Mouse (Mus musculus) neural tube, embryonic 15.5 days (tissue): Measurements from ENCODE around the gene L3mbtl3. TPM values are rescaled to one million over a fixed set of nuclear protein-coding genes. Genes with fewer than 3 reads are reported as not detected.

ENCODE experiments used
- ATAC-seq: fragments of 200-750 bp; cut with Nextera tagmentation; 2 replicates; pipeline ENCODE4 v1.8.0; 2017; ENCODE audit warnings: mild to moderate bottlenecking, moderate TSS enrichment, moderate library complexity; ENCODE audit not compliant: low FRiP score
- H3K27ac ChIP-seq: fragments of 300-500 bp; sonication (generic); replicated peaks from 2 replicates; pipeline ENCODE4 v1.5.1; 2015; ENCODE audit warnings: mild to moderate bottlenecking, inconsistent platforms
- H3K27me3 ChIP-seq: fragments of 300-500 bp; sonication (generic); replicated peaks from 2 replicates; pipeline ENCODE4 v1.6.1; 2015; ENCODE audit warnings: inconsistent platforms
- H3K36me3 ChIP-seq: fragments of 300-500 bp; sonication (generic); 2 replicates; pipeline ENCODE4 v1.6.1; 2015; ENCODE audit warnings: inconsistent platforms
- H3K4me1 ChIP-seq: fragments of 300-500 bp; sonication (generic); 2 replicates; pipeline ENCODE4 v1.6.1; 2015; ENCODE audit warnings: inconsistent platforms
- H3K4me2 ChIP-seq: fragments of 300-500 bp; sonication (generic); 2 replicates; pipeline ENCODE4 v1.6.1; 2015; ENCODE audit warnings: inconsistent platforms, mild to moderate bottlenecking, moderate library complexity
- H3K4me3 ChIP-seq: fragments of 300-500 bp; sonication (generic); replicated peaks from 2 replicates; pipeline ENCODE4 v1.5.1; 2015; ENCODE audit warnings: mild to moderate bottlenecking, inconsistent platforms
- H3K9ac ChIP-seq: fragments of 300-500 bp; sonication (generic); replicated peaks from 2 replicates; pipeline ENCODE4 v1.6.1; 2015; ENCODE audit warnings: mild to moderate bottlenecking, inconsistent platforms
- H3K9me3 ChIP-seq: fragments of 300-500 bp; sonication (generic); replicated peaks from 2 replicates; pipeline ENCODE4 v1.6.1; 2016; ENCODE audit warnings: inconsistent platforms
- WGBS: fragments of 180-500 bp; shearing (Covaris S2); methylation state at CpG from one replicate; pipeline ENCODE4 v1.1.7; 2015; ENCODE audit warnings: mixed read lengths; 5-methylcytosine and 5-hydroxymethylcytosine counted together
- polyA plus RNA-seq: library from polyadenylated mRNA; unstranded; fragments of >200 nt; fragmentation: Nextera tagmentation; extraction: Ambion mirVana; gene quantifications from 2 replicates; pipeline ENCODE4 v1.2.1, GENCODE M21; 2015

Gene L3mbtl3
- polyA plus RNA-seq, 1 experiment from 2014 or later: 21.1 TPM

DNA sequence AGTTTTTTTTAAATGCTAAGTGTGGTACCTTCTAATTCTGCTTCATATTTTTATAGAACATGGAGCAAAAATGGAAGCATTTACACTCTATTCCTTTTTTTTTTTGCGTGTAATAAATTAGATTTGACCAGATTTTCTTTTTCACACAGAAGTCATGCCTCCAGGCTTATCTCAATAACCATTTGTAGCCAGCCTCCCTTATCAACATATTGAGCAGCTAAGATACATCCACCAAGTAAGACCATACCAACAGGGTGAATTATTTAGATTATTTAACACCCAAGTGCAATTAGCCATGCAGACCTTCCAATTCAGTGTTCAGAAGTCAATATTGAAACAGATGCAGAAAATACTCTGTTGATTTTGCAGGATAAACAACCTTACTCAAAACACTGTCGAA, 10.8 kb downstream of the L3mbtl3 start:
- Histone ChIP-seq H3K9me3 (no peaks in the 10 kb centered on the region), H3K36me3 (no peaks in the 10 kb centered on the region), H3K4me3 (no peak overlapping the region), H3K27me3 (no peaks in the 10 kb centered on the region), H3K4me2 (no peak overlapping the region), H3K27ac (no peak overlapping the region), H3K4me1 (peaks cover 6% of the 10 kb centered on the region; the same call in 1 of the 2 replicates), H3K9ac (no peak overlapping the region)
- 94% methylated on average over 2 of the region's 2 CpGs for WGBS
- ATAC-seq: no peak

DNA sequence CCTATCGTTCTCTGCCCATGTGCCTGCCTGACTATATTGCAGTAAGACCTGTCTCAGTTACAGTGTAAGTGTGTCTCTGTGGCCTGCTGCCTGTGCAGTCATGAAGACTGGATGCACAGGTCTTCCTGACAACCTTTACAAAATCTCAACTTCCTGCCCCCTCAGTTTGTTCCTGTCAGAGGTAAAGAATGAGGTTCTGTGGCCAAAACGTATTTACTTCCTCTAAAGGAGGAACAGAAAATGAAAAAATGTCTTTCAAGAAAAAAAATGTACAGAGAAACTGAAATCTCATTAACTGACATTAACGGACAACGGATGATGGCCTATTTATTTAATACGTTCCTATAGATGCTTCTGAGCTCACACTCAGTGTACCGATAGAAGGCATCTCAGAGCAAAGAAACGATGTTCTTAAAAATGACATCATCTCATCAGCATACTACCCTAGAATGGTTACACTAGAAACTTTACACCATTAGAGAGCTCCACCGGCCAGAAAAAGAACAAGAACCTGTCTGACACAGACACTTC, 11.4 kb downstream of the L3mbtl3 start:
- H3K27me3 ChIP-seq: no peaks in the 10 kb centered on the region
- ATAC-seq: no peak
- no peak overlapping the region for H3K9ac ChIP-seq
- no peaks in the 10 kb centered on the region for H3K36me3 ChIP-seq
- H3K4me3 ChIP-seq: no peak overlapping the region
- WGBS: 85% methylated on average over 8 of the region's 8 CpGs
- H3K27ac ChIP-seq: no peak overlapping the region
- no peaks in the 10 kb centered on the region for H3K9me3 ChIP-seq
- H3K4me2 ChIP-seq: no peak overlapping the region
- H3K4me1 ChIP-seq: peaks cover 6% of the 10 kb centered on the region; the same call in 1 of the 2 replicates

DNA sequence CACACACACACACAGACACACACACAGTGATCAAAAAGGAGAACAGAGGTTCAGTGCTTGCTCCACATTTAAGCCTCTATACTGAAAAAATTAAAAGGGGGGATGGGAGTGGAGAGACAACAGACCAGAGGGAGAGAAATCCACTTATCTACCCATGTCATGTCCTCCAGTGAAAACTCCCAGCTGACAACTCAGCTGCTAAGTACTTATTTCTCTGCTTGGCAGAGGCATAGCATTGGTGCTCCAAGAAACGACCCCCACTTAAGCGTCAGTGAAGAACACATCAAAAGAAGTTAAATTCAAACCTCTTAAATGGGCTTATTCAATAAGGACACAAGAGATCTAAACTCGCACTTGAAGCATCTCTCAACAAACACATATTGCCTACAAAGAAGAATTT, 12.2 kb downstream of the L3mbtl3 start:
- Histone ChIP-seq H3K9ac (no peak overlapping the region), H3K27me3 (no peaks in the 10 kb centered on the region), H3K9me3 (no peaks in the 10 kb centered on the region), H3K27ac (no peak overlapping the region), H3K4me2 (no peak overlapping the region), H3K36me3 (no peaks in the 10 kb centered on the region), H3K4me1 (peaks cover 6% of the 10 kb centered on the region; the same call in 1 of the 2 replicates), H3K4me3 (no peak overlapping the region)
- WGBS: 59% methylated on average over 3 of the region's 3 CpGs
- ATAC-seq: no peak

DNA sequence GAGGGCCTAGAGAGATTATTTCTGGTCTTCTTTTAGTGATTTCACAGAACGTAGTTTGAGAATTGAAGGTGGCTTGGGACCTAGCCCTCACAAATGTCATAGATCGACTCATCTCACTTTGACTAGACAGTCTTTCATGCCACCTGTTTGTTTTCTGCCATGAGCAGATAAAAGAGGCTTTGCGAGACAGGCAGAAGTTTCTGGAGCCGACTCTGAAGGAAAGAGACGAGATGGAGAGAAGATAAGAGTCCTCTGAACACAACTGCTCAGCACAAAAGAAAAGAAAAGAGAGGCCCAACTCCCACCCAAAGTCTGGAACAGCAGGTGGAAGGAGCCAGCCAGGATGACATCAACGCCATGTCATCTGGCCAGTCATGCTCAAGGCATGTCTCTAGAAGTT, 17.0 kb downstream of the L3mbtl3 start:
- H3K9me3 ChIP-seq: 0 out of 2 replicates have a peak, but pooled peaks cover 2% of the 10 kb centered on the region
- peaks cover 6% of the 10 kb centered on the region; the same call in 1 of the 2 replicates for H3K4me1 ChIP-seq
- H3K9ac ChIP-seq: no peak overlapping the region
- H3K4me2 ChIP-seq: no peak overlapping the region
- ATAC-seq: no peak
- H3K36me3 ChIP-seq: 0 out of 2 replicates have a peak, but pooled peaks cover 2% of the 10 kb centered on the region
- H3K4me3 ChIP-seq: no peak overlapping the region
- H3K27ac ChIP-seq: no peak overlapping the region
- WGBS: 93% methylated on average over 6 of the region's 6 CpGs
- no peaks in the 10 kb centered on the region for H3K27me3 ChIP-seq

DNA sequence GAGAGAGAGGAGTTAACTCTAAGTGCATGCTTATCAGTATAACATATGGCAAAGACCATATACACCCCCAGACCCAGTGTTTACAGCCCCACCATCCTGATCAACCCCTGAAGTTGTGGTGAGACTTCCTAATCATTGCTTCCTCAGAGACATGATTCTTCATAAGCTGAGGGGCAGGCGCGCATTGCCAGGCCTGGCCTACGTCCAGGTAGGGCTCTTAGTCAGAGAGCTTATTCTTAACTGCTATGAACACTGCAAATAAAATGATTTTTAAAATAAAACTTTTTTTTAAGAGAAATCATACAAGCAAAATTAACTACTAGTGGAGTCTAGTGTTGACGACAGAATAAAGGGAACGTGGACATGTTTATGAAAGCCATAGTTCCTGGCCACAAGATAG, 17.5 kb downstream of the L3mbtl3 start:
- Histone ChIP-seq H3K27me3 (no peaks in the 10 kb centered on the region), H3K27ac (no peak overlapping the region), H3K36me3 (0 out of 2 replicates have a peak, but pooled peaks cover 2% of the 10 kb centered on the region), H3K4me2 (no peak overlapping the region), H3K9ac (no peak overlapping the region), H3K9me3 (0 out of 2 replicates have a peak, but pooled peaks cover 2% of the 10 kb centered on the region), H3K4me3 (no peak overlapping the region), H3K4me1 (peaks cover 1% of the 10 kb centered on the region; the same call in 1 of the 2 replicates)
- WGBS: 96% methylated on average over 5 of the region's 5 CpGs
- no peak for ATAC-seq

DNA sequence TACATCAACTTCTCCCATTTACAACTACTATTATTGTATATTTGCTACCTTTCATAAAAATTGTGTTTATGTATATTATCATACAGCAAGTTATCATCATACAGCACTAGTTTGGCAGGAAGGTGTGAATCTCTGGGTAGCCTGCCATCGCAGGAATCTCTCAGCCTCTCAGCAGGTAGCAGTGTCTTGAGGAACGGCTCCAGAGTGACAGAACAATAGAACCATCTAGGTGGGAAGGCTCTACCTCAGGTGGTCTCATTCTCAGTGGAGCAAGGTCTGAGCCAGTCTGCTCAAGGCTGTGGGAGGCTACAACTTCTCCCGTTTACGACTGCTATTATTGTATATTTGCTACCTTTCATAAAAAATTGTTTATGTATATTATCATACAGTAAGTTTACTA, 22.0 kb downstream of the L3mbtl3 start:
- H3K4me1 ChIP-seq: no peaks in the 10 kb centered on the region
- no peak for ATAC-seq
- 66% methylated on average over 4 of the region's 4 CpGs for WGBS
- no peak overlapping the region for H3K4me2 ChIP-seq
- H3K27ac ChIP-seq: no peak overlapping the region
- 0 out of 2 replicates have a peak, but pooled peaks cover 2% of the 10 kb centered on the region for H3K9me3 ChIP-seq
- no peaks in the 10 kb centered on the region for H3K27me3 ChIP-seq
- 0 out of 2 replicates have a peak, but pooled peaks cover 2% of the 10 kb centered on the region for H3K36me3 ChIP-seq
- H3K4me3 ChIP-seq: no peak overlapping the region
- H3K9ac ChIP-seq: no peak overlapping the region

DNA sequence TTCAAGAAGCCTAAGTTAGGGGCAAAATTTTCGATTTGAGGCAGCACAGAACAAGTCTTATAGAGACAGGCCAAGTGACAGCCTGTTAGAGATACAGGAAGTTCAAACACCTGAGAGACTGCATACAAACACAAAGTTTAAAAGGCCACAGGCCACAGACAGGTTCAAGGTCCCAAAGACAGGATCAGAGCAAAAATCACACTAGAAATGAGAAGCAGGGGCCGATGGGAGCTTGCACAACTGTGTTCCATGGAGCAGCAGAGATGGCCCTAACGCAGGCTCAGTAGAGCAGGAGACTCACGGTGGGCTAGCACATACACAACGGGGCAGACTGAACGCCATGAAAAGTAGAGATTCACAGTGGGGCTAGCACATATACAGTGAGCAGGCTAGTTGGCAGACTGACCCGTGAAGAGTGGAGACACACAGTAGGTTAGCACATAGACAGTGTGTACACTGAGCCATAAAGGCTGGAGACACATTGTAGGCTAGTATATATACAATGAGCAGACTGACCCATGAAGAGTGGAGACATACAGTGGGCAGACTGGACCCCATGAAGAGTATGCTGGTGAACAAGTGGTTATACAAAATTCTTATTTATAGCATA, 24.5 kb downstream of the L3mbtl3 start:
- Histone ChIP-seq H3K36me3 (0 out of 2 replicates have a peak, but pooled peaks cover 2% of the 10 kb centered on the region), H3K9ac (no peak overlapping the region), H3K27ac (no peak overlapping the region), H3K27me3 (no peaks in the 10 kb centered on the region), H3K4me2 (no peak overlapping the region), H3K4me1 (no peaks in the 10 kb centered on the region), H3K4me3 (no peak overlapping the region), H3K9me3 (0 out of 2 replicates have a peak, but pooled peaks cover 2% of the 10 kb centered on the region)
- no peak for ATAC-seq
- 91% methylated on average over 7 of the region's 7 CpGs for WGBS

DNA sequence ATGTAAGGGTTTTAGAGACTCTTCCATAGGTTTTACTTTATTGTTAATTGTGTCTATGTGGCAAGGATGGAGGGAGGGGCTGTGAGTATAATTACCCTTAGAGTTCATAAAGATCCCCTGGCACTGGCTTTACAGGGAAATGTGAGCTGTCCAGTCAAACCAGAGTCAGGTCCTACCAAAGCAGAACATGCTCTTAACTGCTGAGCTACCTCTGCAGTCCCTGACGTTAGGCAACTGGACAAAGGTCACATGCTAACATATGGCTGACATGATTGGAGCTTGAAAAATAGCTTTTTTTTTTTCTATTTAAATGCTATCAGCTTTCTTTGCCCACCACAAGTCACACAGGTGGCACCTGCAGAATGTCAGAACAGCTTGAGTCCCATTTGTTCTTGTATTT, 25.6 kb downstream of the L3mbtl3 start:
- H3K9ac ChIP-seq: no peak overlapping the region
- H3K4me2 ChIP-seq: no peak overlapping the region
- H3K27ac ChIP-seq: no peak overlapping the region
- no peaks in the 10 kb centered on the region for H3K36me3 ChIP-seq
- no peaks in the 10 kb centered on the region for H3K27me3 ChIP-seq
- no peaks in the 10 kb centered on the region for H3K9me3 ChIP-seq
- ATAC-seq: no peak
- H3K4me3 ChIP-seq: no peak overlapping the region
- H3K4me1 ChIP-seq: no peaks in the 10 kb centered on the region
- 77% methylated on average over 1 of the region's 1 CpGs for WGBS

DNA sequence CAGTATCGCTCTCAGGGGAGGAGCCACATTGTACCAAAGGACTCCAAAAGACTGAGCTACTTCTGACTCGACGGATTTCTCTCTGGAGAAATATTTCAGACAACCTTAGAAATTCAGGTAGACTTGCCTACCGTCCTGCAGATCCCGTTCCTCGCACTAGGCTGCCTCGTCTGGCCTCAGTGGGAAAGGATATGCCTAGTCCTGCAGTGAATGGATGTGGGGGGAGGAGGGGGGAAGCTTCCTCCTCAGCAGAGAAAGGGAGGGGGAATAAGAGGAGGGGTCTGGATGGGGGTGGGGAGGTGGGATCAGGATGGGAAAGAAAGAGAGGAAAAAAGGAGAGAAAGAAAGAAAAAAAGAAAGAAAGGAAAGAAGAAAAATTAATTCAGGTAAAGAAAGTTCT, 28.2 kb downstream of the L3mbtl3 start:
- Histone ChIP-seq H3K4me2 (no peak overlapping the region), H3K9me3 (no peaks in the 10 kb centered on the region), H3K4me3 (no peak overlapping the region), H3K27me3 (no peaks in the 10 kb centered on the region), H3K36me3 (peaks cover 7% of the 10 kb centered on the region; the same call in 1 of the 2 replicates), H3K4me1 (no peaks in the 10 kb centered on the region), H3K27ac (no peak overlapping the region), H3K9ac (no peak overlapping the region)
- no peak for ATAC-seq
- WGBS: 39% methylated on average over 7 of the region's 7 CpGs

DNA sequence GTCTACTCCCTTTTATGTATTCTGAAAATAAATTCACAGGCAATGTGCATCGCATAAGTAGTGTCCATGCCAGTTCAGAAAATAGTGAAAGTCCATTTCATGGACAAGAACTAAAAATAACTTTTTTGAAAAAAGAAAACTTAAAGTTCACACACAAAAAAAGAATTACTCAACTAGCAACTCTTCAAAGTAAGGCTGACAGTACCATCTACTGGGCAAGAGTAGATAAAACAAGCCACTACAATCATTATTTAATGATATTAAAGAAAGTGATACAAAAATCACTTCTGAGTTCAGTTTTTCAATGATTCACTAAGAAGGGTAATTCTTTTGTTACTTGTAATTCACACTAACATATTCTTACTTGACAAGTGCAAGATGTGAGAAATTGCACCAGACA, 29.9 kb downstream of the L3mbtl3 start:
- no peak overlapping the region for H3K27ac ChIP-seq
- no peak for ATAC-seq
- no peak overlapping the region for H3K4me3 ChIP-seq
- peaks cover 14% of the 10 kb centered on the region for H3K36me3 ChIP-seq
- H3K4me2 ChIP-seq: no peak overlapping the region
- H3K4me1 ChIP-seq: no peaks in the 10 kb centered on the region
- 95% methylated on average over 1 of the region's 1 CpGs for WGBS
- no peaks in the 10 kb centered on the region for H3K9me3 ChIP-seq
- H3K9ac ChIP-seq: no peak overlapping the region
- H3K27me3 ChIP-seq: no peaks in the 10 kb centered on the region

DNA sequence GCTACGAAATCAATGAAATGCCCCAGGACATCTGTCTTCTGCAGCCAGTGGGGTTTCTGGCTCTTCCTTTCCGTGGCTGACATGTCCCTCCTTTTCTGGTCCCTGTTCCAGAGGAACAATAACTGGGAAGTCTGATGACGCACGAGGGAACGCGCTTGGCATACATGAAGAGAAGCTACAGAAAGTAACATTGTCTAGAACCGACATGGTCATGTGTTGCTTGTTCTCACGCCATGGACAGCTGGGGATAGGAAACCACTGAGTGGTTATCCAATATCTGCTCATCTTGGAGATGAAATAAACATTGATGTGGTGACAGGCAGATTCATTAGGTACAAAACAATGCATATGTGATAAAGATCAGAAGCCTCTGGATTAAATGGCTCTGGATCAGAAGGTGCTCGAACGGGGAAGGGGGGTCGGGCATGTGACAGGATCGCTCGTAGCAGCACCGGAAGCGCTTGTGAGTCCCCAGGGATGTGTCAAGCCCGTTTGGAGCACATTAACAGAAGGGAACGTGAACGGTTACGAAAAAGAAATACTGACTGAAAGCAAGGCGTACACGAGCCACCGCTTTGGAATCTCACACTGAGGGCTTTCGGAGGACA, 37.8 kb downstream of the L3mbtl3 start:
- WGBS: 64% methylated on average over 23 of the region's 23 CpGs
- peaks cover 51% of the 10 kb centered on the region for H3K36me3 ChIP-seq

DNA sequence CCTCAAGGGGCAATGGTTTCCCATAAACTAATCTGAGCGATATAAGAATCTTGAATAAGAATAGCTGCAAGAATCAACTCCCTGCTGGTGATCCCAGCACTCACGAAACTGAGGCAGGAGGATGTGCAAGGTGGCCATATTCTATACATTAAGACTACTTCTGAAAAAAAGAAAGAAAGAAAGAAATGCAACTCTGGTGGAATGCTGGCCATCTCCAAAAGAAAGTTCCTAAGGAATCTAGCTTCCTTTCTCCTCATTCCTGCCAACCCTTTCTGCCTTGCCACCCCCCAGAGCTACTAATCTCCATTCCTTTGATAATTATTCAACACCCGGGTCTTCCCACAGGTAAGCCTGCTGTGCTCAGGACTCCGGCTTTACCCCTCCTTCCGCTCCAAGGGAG, 41.8 kb downstream of the L3mbtl3 start:
- Histone ChIP-seq H3K27me3 (no peaks in the 10 kb centered on the region), H3K9me3 (no peaks in the 10 kb centered on the region), H3K36me3 (peaks cover 31% of the 10 kb centered on the region), H3K4me3 (no peak overlapping the region), H3K4me1 (peaks cover 5% of the 10 kb centered on the region; the same call in 1 of the 2 replicates), H3K4me2 (no peak overlapping the region), H3K27ac (no peak overlapping the region), H3K9ac (no peak overlapping the region)
- 58% methylated on average over 5 of the region's 5 CpGs for WGBS
- no peak for ATAC-seq

More for the DNA sequence above, 37.8 kb downstream of the L3mbtl3 start:
- no peaks in the 10 kb centered on the region for H3K4me1 ChIP-seq
- H3K27me3 ChIP-seq: no peaks in the 10 kb centered on the region
- H3K9me3 ChIP-seq: no peaks in the 10 kb centered on the region
- H3K9ac ChIP-seq: no peak overlapping the region
- no peak overlapping the region for H3K4me2 ChIP-seq
- no peak overlapping the region for H3K4me3 ChIP-seq
- no peak for ATAC-seq
- H3K27ac ChIP-seq: no peak overlapping the region
